Mouse (Mus musculus) kidney, embryonic 16.5 days (tissue): ENCODE results near the gene Bub1b. TPM values are rescaled to one million over a fixed set of nuclear protein-coding genes. Genes with fewer than 3 reads are reported as not detected.

Experiments used
- ATAC-seq: fragments of 200-750 bp; cut with Nextera tagmentation; 2 replicates; pipeline ENCODE4 v1.8.0; 2017; ENCODE audit warnings: moderate TSS enrichment; ENCODE audit not compliant: low FRiP score, low TSS enrichment
- H3K27ac ChIP-seq: fragments of 300-500 bp; sonication (generic); 2 replicates; pipeline ENCODE4 v1.5.1; 2014; ENCODE audit warnings: low read length
- H3K27me3 ChIP-seq: fragments of 300-500 bp; sonication (generic); 2 replicates; pipeline ENCODE4 v1.6.1; 2014; ENCODE audit warnings: low read length, control low read depth, mixed read lengths; ENCODE audit not compliant: insufficient read depth
- H3K36me3 ChIP-seq: fragments of 300-500 bp; sonication (generic); 2 replicates; pipeline ENCODE4 v1.6.1; 2014; ENCODE audit warnings: low read length, control low read depth, mixed read lengths; ENCODE audit not compliant: insufficient read depth
- H3K4me1 ChIP-seq: fragments of 300-500 bp; sonication (generic); 2 replicates; pipeline ENCODE4 v1.6.1; 2014; ENCODE audit warnings: low read length, control low read depth, mixed read lengths; ENCODE audit not compliant: insufficient read depth
- H3K4me2 ChIP-seq: fragments of 300-500 bp; sonication (generic); replicated peaks from 2 replicates; pipeline ENCODE4 v1.6.1; 2014; ENCODE audit warnings: low read depth, low read length
- H3K4me3 ChIP-seq: fragments of 300-500 bp; sonication (generic); 2 replicates; pipeline ENCODE4 v1.5.1; 2014; ENCODE audit warnings: mild to moderate bottlenecking, low read length
- H3K9ac ChIP-seq: fragments of 300-500 bp; sonication (generic); replicated peaks from 2 replicates; pipeline ENCODE4 v1.6.1; 2014; ENCODE audit warnings: low read length
- H3K9me3 ChIP-seq: fragments of 300-500 bp; sonication (generic); 2 replicates; pipeline ENCODE4 v1.6.1; 2016; ENCODE audit warnings: low read length, control low read depth
- WGBS: fragments of 180-500 bp; shearing (Covaris S2); extraction: QIAGEN DNeasy Blood & Tissue Kit; methylation state at CpG from one replicate; pipeline ENCODE4 v1.1.7; 2014; 5-methylcytosine and 5-hydroxymethylcytosine counted together
- polyA plus RNA-seq: library from polyadenylated mRNA; unstranded; fragments of >200 nt; fragmentation: Nextera tagmentation; extraction: Ambion mirVana; gene quantifications from 2 replicates; pipeline ENCODE4 v1.2.1, GENCODE M21; 2015

Bub1b gene
- polyA plus RNA-seq, 1 experiment from 2014 or later: 102 TPM

DNA sequence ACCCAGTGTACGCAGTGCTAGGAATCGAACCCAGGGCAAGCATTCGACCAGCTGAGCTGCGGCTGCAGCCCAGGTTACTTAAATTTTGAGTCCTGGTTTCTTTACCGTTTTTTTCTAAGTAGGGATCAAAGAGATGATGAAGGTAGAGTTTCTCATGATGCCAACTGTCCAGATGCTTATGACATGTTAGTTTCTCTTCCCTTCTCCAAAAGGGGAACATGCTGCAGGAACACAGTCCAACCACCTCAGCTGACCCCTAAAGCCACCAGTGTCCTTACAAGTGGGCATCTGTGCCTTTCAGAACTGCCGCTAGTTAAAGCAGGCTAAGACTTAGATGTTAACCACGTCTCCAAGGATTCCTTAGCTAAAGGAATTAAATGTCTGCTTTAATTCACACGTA lies 30.8 kb upstream of the Bub1b start:
- H3K4me3 ChIP-seq: no peak overlapping the region
- no peaks in the 10 kb centered on the region for H3K36me3 ChIP-seq
- H3K4me2 ChIP-seq: no peak overlapping the region
- H3K9me3 ChIP-seq: no peaks in the 10 kb centered on the region
- H3K9ac ChIP-seq: no peak overlapping the region
- WGBS: 87% methylated on average over 8 of the region's 8 CpGs
- no peak overlapping the region for H3K27ac ChIP-seq
- H3K4me1 ChIP-seq: no peaks in the 10 kb centered on the region
- no peaks in the 10 kb centered on the region for H3K27me3 ChIP-seq
- ATAC-seq: no peak

DNA sequence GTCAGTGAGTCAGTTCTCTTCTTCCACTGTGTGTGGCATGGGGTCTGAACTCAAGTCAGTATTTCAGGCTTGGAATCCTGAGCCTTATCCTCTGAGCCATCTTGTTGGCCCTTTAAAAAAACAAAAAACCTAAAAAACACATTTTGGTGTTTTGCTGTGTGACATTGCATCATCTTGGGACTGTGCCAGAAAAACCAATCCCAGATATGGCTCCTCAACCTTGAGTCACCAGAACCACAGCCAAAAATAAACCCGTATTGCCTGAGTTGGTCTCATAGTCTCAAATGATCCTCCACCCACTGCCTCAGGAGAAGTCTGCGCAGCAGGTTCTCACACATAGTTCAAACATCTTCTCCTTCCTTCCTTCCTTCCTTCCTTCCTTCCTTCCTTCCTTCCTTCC lies 27.1 kb upstream of the Bub1b start:
- H3K4me3 ChIP-seq: no peak overlapping the region
- no peak for ATAC-seq
- no peaks in the 10 kb centered on the region for H3K4me1 ChIP-seq
- no peak overlapping the region for H3K9ac ChIP-seq
- no peaks in the 10 kb centered on the region for H3K9me3 ChIP-seq
- no peak overlapping the region for H3K4me2 ChIP-seq
- no peak overlapping the region for H3K27ac ChIP-seq
- WGBS: 91% methylated on average over 2 of the region's 2 CpGs
- no peaks in the 10 kb centered on the region for H3K27me3 ChIP-seq
- H3K36me3 ChIP-seq: no peaks in the 10 kb centered on the region

DNA sequence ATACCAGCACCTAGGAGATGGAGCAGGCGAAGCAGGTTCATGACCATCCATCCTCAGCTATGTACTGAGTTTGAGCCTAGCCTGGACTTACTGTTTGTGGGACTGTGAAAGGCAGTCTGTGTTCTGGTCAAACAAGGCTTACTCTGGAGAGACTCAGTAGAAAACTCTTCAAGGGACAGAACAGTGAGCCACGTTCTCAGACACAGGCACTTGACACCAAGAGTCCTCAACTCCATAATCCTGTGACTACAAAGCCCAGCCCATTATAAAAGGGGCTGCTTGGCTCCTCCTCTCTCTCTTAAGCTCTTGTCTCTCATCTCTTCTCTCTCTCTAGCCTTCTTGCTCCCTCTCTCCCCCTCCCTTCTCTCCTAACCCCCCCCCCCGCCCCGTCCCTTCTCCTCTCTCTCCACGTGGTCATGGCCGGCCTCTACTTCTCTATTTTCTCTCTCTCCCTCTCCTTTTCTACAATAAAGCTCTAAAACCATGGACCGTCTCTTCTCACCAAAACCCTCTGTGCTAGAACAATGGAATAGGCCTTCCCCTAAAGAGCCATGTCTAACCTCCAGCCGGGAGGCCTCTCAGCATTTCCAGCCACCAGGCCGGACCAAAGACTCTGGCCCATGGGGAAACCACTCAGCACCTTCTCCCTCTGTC lies 25.7 kb upstream of the Bub1b start:
- Histone ChIP-seq H3K27ac (no peak overlapping the region), H3K4me2 (no peak overlapping the region), H3K9ac (no peak overlapping the region), H3K27me3 (no peaks in the 10 kb centered on the region), H3K4me3 (no peak overlapping the region), H3K9me3 (no peaks in the 10 kb centered on the region), H3K36me3 (no peaks in the 10 kb centered on the region), H3K4me1 (no peaks in the 10 kb centered on the region)
- 86% methylated on average over 8 of the region's 9 CpGs for WGBS
- ATAC-seq: no peak

DNA sequence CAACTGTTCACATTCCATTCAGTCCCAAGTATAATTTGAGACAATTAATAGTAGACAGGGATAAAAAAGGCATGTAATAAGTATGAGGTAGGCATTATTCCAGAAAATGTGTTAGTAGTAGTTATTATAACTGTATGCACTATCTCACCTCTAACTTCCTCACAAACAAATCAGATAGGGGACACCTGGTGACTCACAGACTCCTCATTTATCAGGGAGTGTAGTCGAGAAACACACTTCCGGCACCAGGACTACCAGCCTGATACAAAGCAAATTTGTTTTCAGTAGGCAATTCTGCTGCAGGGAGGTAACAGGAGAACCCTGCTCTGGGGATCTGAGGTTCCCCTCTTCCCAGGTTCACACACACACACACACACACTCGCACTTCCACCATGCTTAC lies 24.9 kb upstream of the Bub1b start:
- 58% methylated on average over 3 of the region's 3 CpGs for WGBS
- H3K27ac ChIP-seq: no peak overlapping the region
- no peaks in the 10 kb centered on the region for H3K4me1 ChIP-seq
- no peak overlapping the region for H3K9ac ChIP-seq
- no peaks in the 10 kb centered on the region for H3K9me3 ChIP-seq
- no peak overlapping the region for H3K4me2 ChIP-seq
- no peaks in the 10 kb centered on the region for H3K36me3 ChIP-seq
- ATAC-seq: no peak
- H3K27me3 ChIP-seq: no peaks in the 10 kb centered on the region
- no peak overlapping the region for H3K4me3 ChIP-seq

GRCm38 (mm10) chr2:118586013-118586412 lies 12.0 kb upstream of the Bub1b start:
- WGBS: 19% methylated on average over 5 of the region's 5 CpGs
- no peaks in the 10 kb centered on the region for H3K4me1 ChIP-seq
- no peaks in the 10 kb centered on the region for H3K36me3 ChIP-seq
- H3K4me2 ChIP-seq: no peak overlapping the region
- no peaks in the 10 kb centered on the region for H3K27me3 ChIP-seq
- ATAC-seq: 0 out of 2 replicates have a peak, but pooled peaks have one; percentile 9
- H3K4me3 ChIP-seq: no peak overlapping the region
- no peak overlapping the region for H3K27ac ChIP-seq
- H3K9ac ChIP-seq: no peak overlapping the region
- H3K9me3 ChIP-seq: no peaks in the 10 kb centered on the region

DNA sequence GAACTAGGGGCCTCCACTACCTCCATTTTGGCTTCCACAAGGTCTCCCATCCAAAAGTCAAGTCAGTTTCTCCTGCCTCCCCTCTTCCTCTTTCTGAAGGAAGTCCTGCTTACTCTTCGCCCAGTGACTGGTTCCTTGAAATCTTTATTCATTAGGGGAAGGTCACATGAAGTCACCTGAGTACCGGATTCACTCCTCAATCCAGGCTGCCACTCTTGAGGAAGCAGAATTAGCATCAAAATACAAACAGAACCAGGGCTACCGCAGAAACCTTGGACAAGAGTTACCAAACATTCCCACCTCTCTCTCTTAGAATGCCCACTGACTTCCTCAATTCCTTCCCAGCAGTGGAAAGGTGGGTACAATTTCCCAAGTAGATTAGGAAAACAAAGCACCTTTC lies 10.3 kb upstream of the Bub1b start:
- no peaks in the 10 kb centered on the region for H3K9me3 ChIP-seq
- ATAC-seq: no peak
- 67% methylated on average over 3 of the region's 3 CpGs for WGBS
- H3K27ac ChIP-seq: no peak overlapping the region
- H3K4me3 ChIP-seq: no peak overlapping the region
- H3K27me3 ChIP-seq: no peaks in the 10 kb centered on the region
- H3K4me1 ChIP-seq: no peaks in the 10 kb centered on the region
- H3K9ac ChIP-seq: no peak overlapping the region
- no peaks in the 10 kb centered on the region for H3K36me3 ChIP-seq
- H3K4me2 ChIP-seq: no peak overlapping the region

- no peak overlapping the region for H3K9ac ChIP-seq
- H3K9me3 ChIP-seq: no peaks in the 10 kb centered on the region
- ATAC-seq: no peak
- H3K27me3 ChIP-seq: no peaks in the 10 kb centered on the region
- H3K27ac ChIP-seq: no peak overlapping the region
- H3K4me2 ChIP-seq: no peak overlapping the region
- 85% methylated on average over 4 of the region's 4 CpGs for WGBS
- H3K4me3 ChIP-seq: no peak overlapping the region
- H3K4me1 ChIP-seq: no peaks in the 10 kb centered on the region
- no peaks in the 10 kb centered on the region for H3K36me3 ChIP-seq
Observed at GRCm38 (mm10) chr2:118591083-118591482, 6.9 kb upstream of the Bub1b start.

DNA sequence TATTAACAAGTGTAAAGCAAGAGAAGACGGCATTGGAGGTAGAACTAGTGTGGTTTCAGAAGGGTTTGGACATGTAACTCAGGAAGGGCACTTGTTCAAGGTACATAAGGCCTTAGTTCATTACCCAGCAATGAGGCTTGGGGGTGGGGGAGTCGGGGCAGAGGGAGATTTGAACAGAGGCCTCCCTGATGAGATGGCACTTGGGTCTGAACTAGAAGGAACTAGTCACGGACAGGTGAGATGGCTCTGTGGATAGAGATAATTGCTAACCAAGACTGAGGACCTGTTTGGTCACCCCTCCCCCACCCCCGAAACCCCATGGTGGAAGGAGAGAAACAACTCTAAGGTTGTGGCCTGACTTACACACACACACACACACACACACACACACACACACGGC lies 1.1 kb downstream of the Bub1b start:
- Histone ChIP-seq H3K27ac (no peak overlapping the region), H3K4me1 (peaks cover 32% of the 10 kb centered on the region), H3K4me2 (peak overlapping the region; percentile 73), H3K9ac (peak overlapping the region; percentile 82), H3K9me3 (no peaks in the 10 kb centered on the region), H3K27me3 (no peaks in the 10 kb centered on the region), H3K36me3 (peaks cover 21% of the 10 kb centered on the region), H3K4me3 (peak overlapping the region; percentile 90)
- 25% methylated on average over 4 of the region's 5 CpGs for WGBS
- ATAC-seq: no peak

GRCm38 (mm10) chr2:118601599-118602263 lies 3.7 kb downstream of the Bub1b start:
- no peak for ATAC-seq
- no peaks in the 10 kb centered on the region for H3K27me3 ChIP-seq
- peaks cover 41% of the 10 kb centered on the region for H3K36me3 ChIP-seq
- H3K9ac ChIP-seq: no peak overlapping the region
- H3K4me1 ChIP-seq: peaks cover 32% of the 10 kb centered on the region
- no peak overlapping the region for H3K4me3 ChIP-seq
- no peak overlapping the region for H3K4me2 ChIP-seq
- H3K9me3 ChIP-seq: no peaks in the 10 kb centered on the region; the same call in 1 of the 2 replicates
- H3K27ac ChIP-seq: no peak overlapping the region
- 89% methylated on average over 18 of the region's 18 CpGs for WGBS

- no peak for ATAC-seq
- Histone ChIP-seq H3K9me3 (no peaks in the 10 kb centered on the region; the same call in 1 of the 2 replicates), H3K9ac (no peak overlapping the region), H3K27me3 (no peaks in the 10 kb centered on the region), H3K36me3 (peaks cover 48% of the 10 kb centered on the region), H3K4me2 (no peak overlapping the region), H3K4me3 (no peak overlapping the region), H3K27ac (no peak overlapping the region), H3K4me1 (peaks cover 21% of the 10 kb centered on the region)
- 90% methylated on average over 6 of the region's 6 CpGs for WGBS
Observed at GRCm38 (mm10) chr2:118604091-118604490, 6.1 kb downstream of the Bub1b start.
